Mouse (Mus musculus) heart, postnatal 0 days (tissue): Measurements from ENCODE around the gene Hspa8. TPM values are rescaled to one million over a fixed set of nuclear protein-coding genes. Genes with fewer than 3 reads are reported as not detected.
A peak's percentile ranks its signal among the peaks of the same experiment; 100 is the strongest.

Source experiments
- ATAC-seq: fragments of 200-750 bp; cut with Nextera tagmentation; 2 replicates; pipeline ENCODE4 v1.8.0; 2017; ENCODE audit warnings: low read depth, moderate number of reproducible peaks, moderate library complexity; ENCODE audit not compliant: insufficient read depth
- DNase-seq: peaks from one replicate; pipeline ENCODE4 v3.0.0-alpha.2; 2016; ENCODE audit warnings: low spot score
- H3K27ac ChIP-seq: fragments of 300-500 bp; sonication (generic); 2 replicates; pipeline ENCODE4 v1.5.1; 2014; ENCODE audit warnings: low read depth, mild to moderate bottlenecking
- H3K27me3 ChIP-seq: fragments of 300-500 bp; sonication (generic); 2 replicates; pipeline ENCODE4 v1.6.1; 2014; ENCODE audit warnings: low read length, mixed read lengths; ENCODE audit not compliant: control insufficient read depth, insufficient read depth
- H3K36me3 ChIP-seq: fragments of 300-500 bp; sonication (generic); replicated peaks from 2 replicates; pipeline ENCODE4 v1.6.1; 2014; ENCODE audit warnings: low read length, mixed read lengths; ENCODE audit not compliant: control insufficient read depth, insufficient read depth
- H3K4me1 ChIP-seq: fragments of 300-500 bp; sonication (generic); 2 replicates; pipeline ENCODE4 v1.6.1; 2014; ENCODE audit warnings: antibody characterized with exemption; ENCODE audit not compliant: control insufficient read depth, insufficient read depth
- H3K4me2 ChIP-seq: fragments of 300-500 bp; sonication (generic); 2 replicates; pipeline ENCODE4 v1.6.1; 2014; ENCODE audit warnings: low read depth, mild to moderate bottlenecking, low read length, moderate library complexity
- H3K4me3 ChIP-seq: fragments of 300-500 bp; sonication (generic); 2 replicates; pipeline ENCODE4 v1.5.1; 2014; ENCODE audit warnings: low read depth, low read length
- H3K9ac ChIP-seq: fragments of 300-500 bp; sonication (generic); replicated peaks from 2 replicates; pipeline ENCODE4 v1.6.1; 2014; ENCODE audit warnings: low read depth, low read length, mixed read lengths
- H3K9me3 ChIP-seq: fragments of 300-500 bp; sonication (generic); replicated peaks from 2 replicates; pipeline ENCODE4 v1.6.1; 2016; ENCODE audit warnings: low read length; ENCODE audit not compliant: control insufficient read depth
- CTCF ChIP-seq: IDR thresholded peaks from 2 replicates; pipeline ENCODE4 v1.5.1; 2016; ENCODE audit warnings: antibody characterized with exemption, control low read depth, low read depth
- EP300 ChIP-seq: IDR thresholded peaks from 2 replicates; pipeline ENCODE4 v1.6.1; 2016; ENCODE audit warnings: antibody characterized with exemption, low read depth
- WGBS: fragments of 180-500 bp; shearing (Covaris S2); extraction: QIAGEN DNeasy Blood & Tissue Kit; methylation state at CpG from one replicate; pipeline ENCODE4 v1.1.7; 2014; 5-methylcytosine and 5-hydroxymethylcytosine counted together
- polyA plus RNA-seq: library from polyadenylated mRNA; unstranded; fragments of >200 nt; fragmentation: Nextera tagmentation; extraction: Ambion mirVana; gene quantifications from 2 replicates; pipeline ENCODE4 v1.2.1, GENCODE M21; 2015
- total RNA-seq: library from RNA; depleted of rRNA; stranded (reverse); fragments of >200 nt; gene quantifications from 2 replicates; pipeline ENCODE4 v1.2.3, GENCODE M21; 2014; ENCODE audit warnings: low replicate concordance

The Hspa8 gene
- total and polyA plus RNA-seq, 2 experiments from 2014 or later = 1,298 to 2,627 TPM

DNA sequence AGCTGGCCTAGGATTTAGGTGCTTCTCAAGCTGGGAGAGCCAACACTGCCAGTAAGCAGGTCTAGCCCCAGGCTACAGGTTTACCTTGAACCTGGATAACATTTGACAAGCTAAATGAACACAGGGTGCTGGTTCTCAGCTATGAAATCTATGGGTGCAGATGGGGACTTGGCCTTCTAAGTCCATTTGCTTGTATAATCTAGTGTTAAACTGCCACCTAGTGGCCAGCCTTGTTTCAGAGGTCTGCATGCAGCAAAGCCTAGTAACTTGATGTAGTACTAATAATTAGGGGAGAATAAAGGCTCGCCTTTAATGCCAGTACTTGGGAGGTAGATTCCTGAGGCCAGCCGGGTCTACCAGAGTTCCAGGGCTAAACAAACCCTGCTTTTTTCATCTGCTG lies 4.5 kb downstream of the Hspa8 start:
- DNase-seq (peak; percentile 86), ATAC-seq (no peak)
- Histone ChIP-seq H3K4me3 (no peak overlapping the region), H3K4me1 (peaks cover 11% of the 10 kb centered on the region), H3K9me3 (no peaks in the 10 kb centered on the region), H3K4me2 (no peak overlapping the region), H3K27me3 (no peaks in the 10 kb centered on the region), H3K36me3 (peaks cover 46% of the 10 kb centered on the region), H3K9ac (no peak overlapping the region), H3K27ac (no peak overlapping the region)
- 21% methylated on average over 2 of the region's 2 CpGs for WGBS
- TF ChIP-seq CTCF (peak; percentile 76), EP300 (no peak)

DNA sequence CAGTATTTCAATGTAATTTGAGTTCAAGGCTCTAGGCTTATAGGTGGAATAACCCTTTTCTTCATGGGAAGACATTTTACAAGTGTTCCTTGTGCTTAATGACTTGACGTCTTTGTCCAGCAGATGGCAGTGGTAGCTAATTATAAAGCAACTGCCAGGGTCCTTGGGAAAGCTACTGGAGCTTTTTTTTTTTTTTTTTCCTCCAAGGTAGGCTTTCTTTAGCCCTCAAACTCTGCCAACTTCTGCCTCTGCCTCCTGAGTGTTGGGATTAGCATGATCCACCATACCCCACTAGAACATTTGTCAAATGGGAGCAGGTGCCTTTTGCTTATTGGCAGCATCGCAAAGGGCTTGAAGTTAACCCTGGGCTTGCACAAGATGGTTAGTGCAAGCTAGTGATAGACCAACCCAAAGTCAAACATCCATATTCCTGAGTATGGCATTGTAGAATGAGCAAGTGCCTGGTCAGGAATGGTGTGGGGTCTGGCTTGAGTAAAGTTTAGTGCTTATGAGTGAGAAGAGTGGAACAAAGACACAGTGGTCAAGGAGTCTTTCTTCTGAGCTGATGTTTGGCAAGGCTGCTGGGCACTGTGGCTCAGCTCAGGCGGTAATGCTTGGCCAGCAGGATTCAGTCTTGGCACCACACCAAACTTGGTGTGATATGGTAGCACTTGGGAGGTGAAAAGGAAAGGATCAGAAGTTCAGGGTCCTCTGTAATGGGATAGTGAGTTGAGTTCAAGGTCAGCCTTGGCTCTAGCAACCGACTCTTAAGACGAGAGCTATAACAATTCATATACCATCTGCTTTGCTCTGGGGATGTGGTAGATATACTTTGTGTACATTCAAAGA lies 5.9 kb downstream of the Hspa8 start:
- ATAC-seq (peak; percentile 28), DNase-seq (no peak)
- Histone ChIP-seq H3K27me3 (no peaks in the 10 kb centered on the region), H3K36me3 (peaks cover 46% of the 10 kb centered on the region), H3K9me3 (no peaks in the 10 kb centered on the region), H3K4me1 (peaks cover 11% of the 10 kb centered on the region), H3K27ac (peak overlapping the region; percentile 65), H3K9ac (0 out of 2 replicates have a peak overlapping the region, but pooled peaks have one; percentile 8), H3K4me3 (no peak overlapping the region), H3K4me2 (no peak overlapping the region)
- TF ChIP-seq CTCF (peak; percentile 53), EP300 (no peak)
- WGBS = 19% methylated on average over 5 of the region's 5 CpGs

DNA sequence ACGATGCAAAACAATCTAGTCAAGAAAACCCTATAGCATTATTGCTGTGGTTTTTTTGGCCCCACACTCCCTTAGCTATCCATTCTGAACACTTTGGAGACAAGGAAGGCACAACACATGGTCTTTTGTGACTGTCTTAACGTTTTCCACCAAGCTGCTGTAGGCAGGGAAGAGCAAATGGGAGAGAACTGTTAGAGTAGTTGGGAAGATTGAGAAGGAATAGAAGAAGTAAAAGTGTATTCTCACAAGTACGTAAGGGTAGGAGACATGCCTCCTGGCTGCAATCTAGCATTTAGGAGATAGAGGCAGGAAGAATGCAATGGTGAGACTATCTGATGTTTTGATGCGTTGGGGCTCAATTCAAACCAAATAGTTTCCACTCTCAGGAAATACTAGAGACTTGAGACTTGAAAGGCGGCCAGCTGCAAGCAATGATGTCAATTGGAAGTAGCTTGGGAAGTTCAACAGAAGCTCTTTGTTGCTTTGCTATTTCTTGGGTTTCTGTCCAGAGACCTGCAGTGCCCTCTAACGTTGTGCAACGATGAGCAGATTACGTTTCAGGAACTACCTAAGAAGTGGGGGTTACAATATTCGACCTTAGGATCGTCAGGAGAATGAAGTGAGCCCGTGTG lies 6.6 kb downstream of the Hspa8 start:
- no peak overlapping the region for H3K9ac ChIP-seq
- H3K27me3 ChIP-seq = no peaks in the 10 kb centered on the region
- no peak overlapping the region for H3K4me3 ChIP-seq
- H3K9me3 ChIP-seq = no peaks in the 10 kb centered on the region
- no peak overlapping the region for H3K4me2 ChIP-seq
- peak overlapping the region; percentile 65 for H3K27ac ChIP-seq
- DNase-seq (no peak), ATAC-seq (no peak)
- 19% methylated on average over 11 of the region's 11 CpGs for WGBS
- TF ChIP-seq EP300 = no peak
- no peak; the same call in 1 of the 2 replicates for TF ChIP-seq CTCF
- H3K36me3 ChIP-seq = peaks cover 41% of the 10 kb centered on the region
- peaks cover 11% of the 10 kb centered on the region for H3K4me1 ChIP-seq

- no peaks in the 10 kb centered on the region for H3K27me3 ChIP-seq
- ATAC-seq (no peak), DNase-seq (no peak)
- peaks cover 11% of the 10 kb centered on the region for H3K4me1 ChIP-seq
- peak overlapping the region; percentile 65 for H3K27ac ChIP-seq
- no peak overlapping the region for H3K9ac ChIP-seq
- H3K4me2 ChIP-seq = no peak overlapping the region
- H3K36me3 ChIP-seq = peaks cover 36% of the 10 kb centered on the region
- WGBS = 43% methylated on average over 16 of the region's 16 CpGs
- TF ChIP-seq CTCF (no peak), EP300 (no peak)
- no peak overlapping the region for H3K4me3 ChIP-seq
- no peaks in the 10 kb centered on the region for H3K9me3 ChIP-seq
Measured at GRCm38 (mm10) chr9:40808061-40808906, 7.5 kb downstream of the Hspa8 start.

DNA sequence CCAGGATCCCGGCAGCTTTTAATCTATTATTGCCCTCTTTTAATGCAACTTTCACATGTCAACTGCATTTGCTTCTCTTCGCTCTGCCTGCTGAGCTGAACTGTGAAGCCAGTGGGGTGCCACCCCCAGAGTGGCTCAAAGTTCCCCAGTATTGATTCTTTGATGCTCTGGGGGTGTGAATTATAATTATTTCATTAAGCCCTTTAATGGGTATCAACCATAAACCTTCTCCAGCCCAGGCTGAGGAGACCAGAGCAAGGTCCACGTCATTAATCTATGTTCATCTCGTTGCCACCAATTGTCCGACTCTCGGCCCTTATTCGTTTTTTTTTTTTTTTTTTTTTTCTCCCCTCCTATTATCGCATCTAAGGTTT lies 8.1 kb downstream of the Hspa8 start:
- ATAC-seq (no peak), DNase-seq (no peak)
- Histone ChIP-seq H3K9ac (no peak overlapping the region), H3K9me3 (no peaks in the 10 kb centered on the region), H3K4me2 (no peak overlapping the region), H3K36me3 (peaks cover 30% of the 10 kb centered on the region), H3K27me3 (no peaks in the 10 kb centered on the region), H3K27ac (no peak overlapping the region; the same call in 1 of the 2 replicates), H3K4me1 (peaks cover 11% of the 10 kb centered on the region), H3K4me3 (no peak overlapping the region)
- WGBS = 76% methylated on average over 8 of the region's 8 CpGs
- TF ChIP-seq EP300 = no peak
- TF ChIP-seq CTCF = no peak
